Mouse (Mus musculus): ENCODE results near the gene Trmt2a.

Trmt2a gene

GRCm38 (mm10) chr16:18231451-18231850 is 17.0 kb upstream of the Trmt2a start:
- no peak for DNase-seq (ENCODE audit: low spot score in 2 of 2)

- DNase-seq (ENCODE audit: low spot score in 2 of 2), result no peak
Observed at GRCm38 (mm10) chr16:18233451-18233850, 15.0 kb upstream of the Trmt2a start.

GRCm38 (mm10) chr16:18233919-18234670 is 14.4 kb upstream of the Trmt2a start:
- DNase-seq (ENCODE audit: low spot score in 2 of 2), result no peak

GRCm38 (mm10) chr16:18234671-18235388 is 13.6 kb upstream of the Trmt2a start, which contains the start of gene Zdhhc8:
Gene Zdhhc8 (minus strand): TSS chr16:18235136.
- peak in 1 of 2 experiments; percentile 21 for DNase-seq (ENCODE audit: low spot score in 2 of 2)

GRCm38 (mm10) chr16:18235389-18236065 is 13.0 kb upstream of the Trmt2a start:
- DNase-seq (ENCODE audit: low spot score in 2 of 2), result no peak

GRCm38 (mm10) chr16:18236676-18237501 is 11.6 kb upstream of the Trmt2a start:
- DNase-seq (ENCODE audit: low spot score in 2 of 2), result no peak

- DNase-seq (ENCODE audit: low spot score in 2 of 2), result no peak
Observed at GRCm38 (mm10) chr16:18241581-18241980, 6.9 kb upstream of the Trmt2a start.

GRCm38 (mm10) chr16:18247521-18248399 is 719 bp upstream of the Trmt2a start:
- peak in 1 of 2 experiments; percentile 32 for DNase-seq (ENCODE audit: low spot score in 2 of 2)

GRCm38 (mm10) chr16:18249364-18249967 is 987 bp downstream of the Trmt2a start:
- DNase-seq (ENCODE audit: low spot score in 2 of 2), result peak; percentile 19 to 66

GRCm38 (mm10) chr16:18250231-18250630 is 1.8 kb downstream of the Trmt2a start:
- DNase-seq (ENCODE audit: low spot score in 2 of 2), result no peak

- DNase-seq (ENCODE audit: low spot score in 2 of 2), result no peak
Observed at GRCm38 (mm10) chr16:18250828-18251790, 2.6 kb downstream of the Trmt2a start.

- no peak for DNase-seq (ENCODE audit: low spot score in 2 of 2)
Observed at GRCm38 (mm10) chr16:18252736-18253135, 4.3 kb downstream of the Trmt2a start.

GRCm38 (mm10) chr16:18253866-18254265 is 5.4 kb downstream of the Trmt2a start:
- no peak for DNase-seq (ENCODE audit: low spot score in 2 of 2)

- DNase-seq (ENCODE audit: low spot score in 2 of 2), result no peak
Observed at GRCm38 (mm10) chr16:18258221-18258620, 9.7 kb downstream of the Trmt2a start, which contains the start of gene Gm49776. Gene Gm49776 (minus strand): TSS chr16:18258321.

- DNase-seq (ENCODE audit: low spot score in 2 of 2), result no peak
Observed at GRCm38 (mm10) chr16:18265024-18265423, 16.5 kb downstream of the Trmt2a start.

GRCm38 (mm10) chr16:18268182-18268581 is 19.7 kb downstream of the Trmt2a start:
- peak in 1 of 2 experiments; percentile 15 for DNase-seq (ENCODE audit: low spot score in 2 of 2)

- no peak for DNase-seq (ENCODE audit: low spot score in 2 of 2)
Observed at GRCm38 (mm10) chr16:18275166-18275565, 26.7 kb downstream of the Trmt2a start.

GRCm38 (mm10) chr16:18288166-18288565 is 39.7 kb downstream of the Trmt2a start:
- no peak for DNase-seq (ENCODE audit: low spot score in 2 of 2)

- DNase-seq (ENCODE audit: low spot score in 2 of 2), result peak in 1 of 2 experiments; percentile 3
Observed at GRCm38 (mm10) chr16:18288581-18289061, 40.1 kb downstream of the Trmt2a start.
